Mouse (Mus musculus) kidney, postnatal 36 days (tissue): ENCODE measurements around the gene Luzp4.
"Not testable (repeated sequence)": the region's sequence is repeated elsewhere in the genome, so short reads cannot be mapped to it uniquely, and the experiment has no call there.

ENCODE experiments used
- DNase-seq, 2 experiments: peaks; one replicate each; pipeline ENCODE4 v3.0.0; 2021 to 2022; ENCODE audit warnings: mixed read lengths in 2 of 2

Gene Luzp4

GRCm38 (mm10) chrX:148857340-148857739 lies at the start of gene Luzp4:
Luzp4 (plus strand) TSS chrX:148857640.
- DNase-seq: not testable (repeated sequence)

GRCm38 (mm10) chrX:148841801-148842200 lies 15.6 kb upstream of the Luzp4 start:
- not testable (repeated sequence) for DNase-seq
